14 mouse cellular contexts compared by ENCODE assay signal in the genomic region with DNA sequence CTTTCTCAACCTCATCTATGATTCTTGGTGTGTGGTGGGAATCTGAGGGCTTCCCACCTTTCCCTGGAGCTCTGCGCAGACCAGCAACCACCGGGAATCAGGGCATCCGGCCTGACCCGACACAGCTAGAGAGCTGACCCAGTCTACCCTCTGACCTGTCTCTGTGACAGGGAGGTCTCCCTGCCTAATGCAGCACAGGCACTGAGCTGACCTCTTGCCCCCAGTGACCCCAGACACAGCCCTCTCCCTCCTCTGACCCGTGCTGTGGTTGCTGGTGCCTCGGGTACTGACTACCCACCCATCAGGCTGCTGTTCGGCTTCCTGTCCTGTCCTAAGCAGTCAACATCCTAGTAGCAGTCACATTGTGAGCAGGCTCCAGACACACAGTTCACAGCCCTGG. TPM values are rescaled to one million over a fixed set of nuclear protein-coding genes. Genes with fewer than 3 reads are reported as not detected.
A peak's percentile ranks its signal among the peaks of the same experiment; 100 is the strongest.
DNase-seq lines count a peak whose midpoint lies in the region; ATAC-seq and TF ChIP-seq lines count a peak whose summit lies in the region.
"Had no signal": no experiment of that assay in that cellular context is flagged by ENCODE, and none has a peak within 500 bp of the region (broad histone marks: within the 10 kb centered on the region; RNA-seq: fewer than 3 reads in every experiment).

No protein-coding gene starts in this region.

- peak overlapping the region; percentile 99 for H3K27ac ChIP-seq in midbrain, embryonic 10.5 days (replicated peaks)
- no peak overlapping the region for H3K27ac ChIP-seq in midbrain, postnatal 0 days (ENCODE audit: low read depth, low read length)
- H3K27ac ChIP-seq in forebrain, embryonic 12.5 days, result peak overlapping the region; percentile 99
- peak overlapping the region; percentile 39; the same call in 1 of the 2 replicates for H3K27ac ChIP-seq in limb, embryonic 11.5 days (replicated peaks; ENCODE audit: low read depth, low read length)
- H3K27ac ChIP-seq in neural tube, embryonic 14.5 days (ENCODE audit: low read depth, low read length), result 0 out of 2 replicates have a peak overlapping the region, but pooled peaks have one; percentile 34
- H3K27ac ChIP-seq: gastrocnemius, adult 2 months; left cerebral cortex, adult 2 months had no signal

- no peak for ATAC-seq in midbrain, postnatal 0 days (ENCODE audit: low FRiP score)
- ATAC-seq in forebrain, embryonic 12.5 days (ENCODE audit: low FRiP score), result no peak
- no peak for ATAC-seq in limb, embryonic 11.5 days (ENCODE audit: insufficient number of reproducible peaks, low FRiP score, low TSS enrichment, low read depth)
- ATAC-seq in neural tube, embryonic 14.5 days (ENCODE audit: low read depth), result no peak
- ATAC-seq in monocyte, adult 5-6 weeks (replicated peaks; ENCODE audit: insufficient number of reproducible peaks, low FRiP score, low TSS enrichment, poor library complexity, severe bottlenecking), result no peak

- WGBS in midbrain, embryonic 10.5 days, result 12% methylated on average over 7 of the region's 7 CpGs
- 39% methylated on average over 7 of the region's 7 CpGs for WGBS in midbrain, postnatal 0 days
- WGBS in forebrain, embryonic 12.5 days, result 44% methylated on average over 7 of the region's 7 CpGs
- 23% methylated on average over 7 of the region's 7 CpGs for WGBS in limb, embryonic 11.5 days
- whole genome bisulfite sequencing in neural tube, embryonic 14.5 days, result 50% methylated on average over 7 of the region's 7 CpGs

- H3K4me3 ChIP-seq in midbrain, embryonic 10.5 days, result no peak overlapping the region
- H3K4me3 ChIP-seq in midbrain, postnatal 0 days (ENCODE audit: low read depth, low read length), result no peak overlapping the region
- no peak overlapping the region for H3K4me3 ChIP-seq in forebrain, embryonic 12.5 days (replicated peaks)
- no peak overlapping the region for H3K4me3 ChIP-seq in limb, embryonic 11.5 days (ENCODE audit: low read depth, low read length)
- no peak overlapping the region for H3K4me3 ChIP-seq in neural tube, embryonic 14.5 days (ENCODE audit: low read depth, low read length)
- H3K4me3 ChIP-seq: gastrocnemius, adult 2 months; left cerebral cortex, adult 2 months had no signal

- peak; percentile 58 for DNase-seq in midbrain, embryonic 10.5 days (ENCODE audit: low spot score)
- DNase-seq in midbrain, postnatal 0 days (ENCODE audit: low spot score), result no peak
- DNase-seq in limb, embryonic 11.5 days (ENCODE audit: low spot score), result no peak
- no peak for DNase-seq in layer of hippocampus, adult 18-20 months (ENCODE audit: low spot score in 2 of 2)
- DNase-seq: adrenal gland, postnatal 36 days; cerebellum, postnatal 25 days; gastrocnemius, adult 2 months; heart, postnatal 4 days; kidney, adult 11 months; lung, postnatal 14 days had no signal

- no peak for TF ChIP-seq CTCF in midbrain, postnatal 0 days (IDR thresholded peaks at IDR 0.05)

- H3K9ac ChIP-seq in midbrain, postnatal 0 days (replicated peaks; ENCODE audit: low read length, poor library complexity, severe bottlenecking), result no peak overlapping the region
- peak overlapping the region; percentile 65; the same call in 1 of the 2 replicates for H3K9ac ChIP-seq in forebrain, embryonic 12.5 days
- no peak overlapping the region; the same call in 1 of the 2 replicates for H3K9ac ChIP-seq in limb, embryonic 11.5 days (ENCODE audit: low read length)
- H3K9ac ChIP-seq in neural tube, embryonic 14.5 days (replicated peaks; ENCODE audit: low read depth, low read length), result no peak overlapping the region

- H3K4me1 ChIP-seq in midbrain, embryonic 10.5 days, result peaks cover 79% of the 10 kb centered on the region
- peaks cover 27% of the 10 kb centered on the region for H3K4me1 ChIP-seq in midbrain, postnatal 0 days (ENCODE audit: insufficient read depth, low read length)
- H3K4me1 ChIP-seq in forebrain, embryonic 12.5 days, result peaks cover 68% of the 10 kb centered on the region
- peaks cover 64% of the 10 kb centered on the region for H3K4me1 ChIP-seq in limb, embryonic 11.5 days (ENCODE audit: control insufficient read depth, insufficient read depth, low read length)
- H3K4me1 ChIP-seq in neural tube, embryonic 14.5 days (ENCODE audit: control insufficient read depth, insufficient read depth, low read length), result peaks cover 36% of the 10 kb centered on the region

- H3K36me3 ChIP-seq in midbrain, embryonic 10.5 days, result peaks cover 62% of the 10 kb centered on the region
- H3K36me3 ChIP-seq in midbrain, postnatal 0 days (ENCODE audit: insufficient read depth, low read length), result peaks cover 56% of the 10 kb centered on the region
- peaks cover 69% of the 10 kb centered on the region for H3K36me3 ChIP-seq in forebrain, embryonic 12.5 days (replicated peaks)
- peaks cover 24% of the 10 kb centered on the region for H3K36me3 ChIP-seq in limb, embryonic 11.5 days (ENCODE audit: control insufficient read depth, insufficient read depth, low read length)
- H3K36me3 ChIP-seq in neural tube, embryonic 14.5 days (ENCODE audit: control insufficient read depth, insufficient read depth, low read length), result peaks cover 47% of the 10 kb centered on the region

- no peaks in the 10 kb centered on the region for H3K9me3 ChIP-seq in midbrain, embryonic 10.5 days (replicated peaks)
- no peaks in the 10 kb centered on the region for H3K9me3 ChIP-seq in midbrain, postnatal 0 days (ENCODE audit: low read length)
- H3K9me3 ChIP-seq in forebrain, embryonic 12.5 days, result no peaks in the 10 kb centered on the region
- H3K9me3 ChIP-seq in limb, embryonic 11.5 days (ENCODE audit: control insufficient read depth, low read length), result no peaks in the 10 kb centered on the region
- H3K9me3 ChIP-seq in neural tube, embryonic 14.5 days (ENCODE audit: control insufficient read depth, low read length), result no peaks in the 10 kb centered on the region

- peaks cover 29% of the 10 kb centered on the region; the same call in 1 of the 2 replicates for H3K27me3 ChIP-seq in midbrain, embryonic 10.5 days (ENCODE audit: low read depth, poor library complexity, severe bottlenecking)
- H3K27me3 ChIP-seq in midbrain, postnatal 0 days (ENCODE audit: insufficient read depth, low read length), result no peaks in the 10 kb centered on the region
- H3K27me3 ChIP-seq in forebrain, embryonic 12.5 days, result no peaks in the 10 kb centered on the region
- no peaks in the 10 kb centered on the region for H3K27me3 ChIP-seq in limb, embryonic 11.5 days (ENCODE audit: control insufficient read depth, insufficient read depth, low read length)
- no peaks in the 10 kb centered on the region for H3K27me3 ChIP-seq in neural tube, embryonic 14.5 days (ENCODE audit: control insufficient read depth, insufficient read depth, low read length)

- no peak overlapping the region for H3K4me2 ChIP-seq in midbrain, postnatal 0 days (ENCODE audit: low read depth, low read length, poor library complexity, severe bottlenecking)
- H3K4me2 ChIP-seq in forebrain, embryonic 12.5 days, result no peak overlapping the region
- no peak overlapping the region for H3K4me2 ChIP-seq in limb, embryonic 11.5 days (ENCODE audit: low read depth, severe bottlenecking)
- no peak overlapping the region for H3K4me2 ChIP-seq in neural tube, embryonic 14.5 days (ENCODE audit: low read depth, low read length)

RNA-seq across cellular contexts. Expression of a gene that starts 48.6 kb away (rescaled TPM):
- polyA plus RNA-seq in midbrain, embryonic 10.5 days (2016; fragmentation: Nextera tagmentation; extraction: Ambion mirVana), result 16.1 and 19.3 TPM in 2 replicates
- total RNA-seq in midbrain, postnatal 0 days (2014; rRNA removed), result 129 and 137 TPM in 2 replicates
- polyA plus RNA-seq in midbrain, postnatal 0 days (2015; fragmentation: Nextera tagmentation; extraction: Ambion mirVana), result 26.1 and 26.6 TPM in 2 replicates
- 35.1 and 38.0 TPM in 2 replicates for polyA plus RNA-seq in forebrain, embryonic 12.5 days (2016; fragmentation: Nextera tagmentation; extraction: Ambion mirVana)
- polyA plus RNA-seq in limb, embryonic 11.5 days (2014; fragmentation: Nextera tagmentation; extraction: Ambion mirVana), result 13.2 and 18.5 TPM in 2 replicates
- 19.3 and 23.9 TPM in 2 replicates for polyA plus RNA-seq in neural tube, embryonic 14.5 days (2014; fragmentation: Nextera tagmentation; extraction: Ambion mirVana)
- total RNA-seq in monocyte, adult 5-6 weeks (2017), result 0.29 to 0.39 TPM (median 0.32 TPM) in 3 replicates
- 100 to 1,000 TPM; 156 to 157 TPM for total RNA-seq in layer of hippocampus, adult 18-20 months (2021)
